Mouse (Mus musculus) c-Kit-positive CD71-positive TER-119-positive erythroid progenitor cells, embryonic 14.5 days (primary cell): ENCODE results near the gene Golph3.

Source experiments
- DNase-seq: peaks from one replicate; pipeline ENCODE4 v3.0.0-alpha.2; 2013; ENCODE audit warnings: low spot score

Gene Golph3

GRCm38 (mm10) chr15:12380548-12380947, 59.3 kb downstream of the Golph3 start:
- peak; percentile 74 for DNase-seq

DNA sequence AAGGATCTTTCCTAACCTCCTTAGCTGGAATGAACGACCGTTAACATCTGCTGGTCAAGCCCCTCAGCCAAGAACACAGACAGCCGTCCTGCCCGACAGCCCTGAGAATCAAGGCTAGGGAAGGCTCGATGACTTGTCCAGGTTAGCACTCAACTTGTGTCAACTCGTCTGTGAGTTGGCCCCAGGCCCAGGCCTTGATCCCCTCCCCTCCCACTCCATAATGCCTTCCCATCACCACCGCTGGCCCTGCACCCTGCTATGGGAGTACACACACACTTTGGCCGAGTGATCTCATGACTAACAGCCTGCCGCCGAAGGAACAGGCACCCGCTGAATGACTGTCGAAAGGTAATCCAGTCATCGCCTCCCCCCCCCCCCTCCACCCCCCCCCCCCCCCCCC, 63.4 kb downstream of the Golph3 start:
- DNase-seq = no peak

DNA sequence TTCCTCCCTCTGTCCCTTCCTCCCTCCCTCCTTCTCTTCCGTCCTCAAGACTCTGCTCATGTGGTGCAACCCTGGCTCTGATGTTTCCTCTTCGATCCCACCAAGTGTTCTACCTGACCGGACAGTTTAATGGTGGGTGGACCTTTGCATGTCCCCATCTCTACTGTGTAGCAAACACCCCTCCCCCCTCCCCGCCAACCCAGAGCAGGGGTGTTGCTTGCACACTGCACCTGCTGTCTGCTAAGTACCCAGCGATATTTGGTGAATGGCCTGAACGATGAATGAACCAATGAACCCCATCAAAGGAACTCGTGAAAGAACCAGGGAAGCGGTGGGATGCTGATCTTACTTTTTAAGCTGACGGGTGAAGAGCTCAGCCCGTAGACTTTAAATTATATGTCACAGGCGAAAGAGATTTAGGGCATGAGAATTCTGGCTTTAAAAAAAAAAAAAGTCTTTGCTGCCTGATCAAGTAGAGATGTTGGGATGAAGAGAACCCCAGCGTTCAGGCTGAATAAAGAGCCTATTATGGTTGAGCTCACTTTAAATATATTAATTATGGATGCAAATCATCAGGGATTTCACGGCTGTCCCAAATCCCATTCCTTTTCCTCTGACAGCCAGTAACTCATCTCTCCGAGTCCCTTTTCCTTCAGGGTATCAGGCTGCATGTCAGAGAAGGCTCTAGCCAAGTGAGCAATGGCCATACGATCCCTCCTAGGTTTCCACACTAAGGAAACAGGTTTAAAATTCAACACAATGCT, 67.7 kb downstream of the Golph3 start:
- DNase-seq = no peak

GRCm38 (mm10) chr15:12394758-12395157, 73.5 kb downstream of the Golph3 start:
- no peak for DNase-seq

GRCm38 (mm10) chr15:12397032-12397431, 75.8 kb downstream of the Golph3 start:
- no peak for DNase-seq
